Mouse (Mus musculus): ENCODE measurements around the gene Per1.

- TF ChIP-seq GATA1 (IDR thresholded peaks at IDR 0.05; ENCODE audit: low read length) (no peak), TAL1 (IDR thresholded peaks at IDR 0.05; ENCODE audit: low read length) (no peak)
Measured at GRCm38 (mm10) chr11:69124498-69124847, 29.5 kb downstream of the Per1 start.

All from erythroblast, embryonic 14.5 days (primary cell).